Mouse (Mus musculus) kidney, postnatal 0 days (tissue): ENCODE results near the gene Gpc5. TPM values are rescaled to one million over a fixed set of nuclear protein-coding genes. Genes with fewer than 3 reads are reported as not detected.
A peak's percentile ranks its signal among the peaks of the same experiment; 100 is the strongest.

Source experiments
- ATAC-seq: fragments of 200-750 bp; cut with Nextera tagmentation; replicated peaks from 2 replicates; pipeline ENCODE4 v1.8.0; 2017; ENCODE audit warnings: low read depth, moderate number of reproducible peaks, moderate TSS enrichment, moderate library complexity; ENCODE audit not compliant: low FRiP score
- DNase-seq: peaks from one replicate; pipeline ENCODE4 v3.0.0-alpha.2; 2016; ENCODE audit warnings: low spot score
- H3K27ac ChIP-seq: fragments of 300-500 bp; sonication (generic); 2 replicates; pipeline ENCODE4 v1.5.1; 2014; ENCODE audit warnings: mild to moderate bottlenecking
- H3K27me3 ChIP-seq: fragments of 300-500 bp; sonication (generic); 2 replicates; pipeline ENCODE4 v1.6.1; 2014; ENCODE audit warnings: low read length, mixed read lengths; ENCODE audit not compliant: insufficient read depth
- H3K36me3 ChIP-seq: fragments of 300-500 bp; sonication (generic); 2 replicates; pipeline ENCODE4 v1.6.1; 2014; ENCODE audit warnings: low read length, mixed read lengths; ENCODE audit not compliant: insufficient read depth
- H3K4me1 ChIP-seq: fragments of 300-500 bp; sonication (generic); replicated peaks from 2 replicates; pipeline ENCODE4 v1.6.1; 2014; ENCODE audit warnings: antibody characterized with exemption, low read length, mixed read lengths; ENCODE audit not compliant: insufficient read depth
- H3K4me2 ChIP-seq: fragments of 300-500 bp; sonication (generic); 2 replicates; pipeline ENCODE4 v1.6.1; 2014; ENCODE audit warnings: mild to moderate bottlenecking, low read length, moderate library complexity, mixed read lengths
- H3K4me3 ChIP-seq: fragments of 300-500 bp; sonication (generic); replicated peaks from 2 replicates; pipeline ENCODE4 v1.5.1; 2014; ENCODE audit warnings: low read depth, low read length
- H3K9ac ChIP-seq: fragments of 300-500 bp; sonication (generic); 2 replicates; pipeline ENCODE4 v1.6.1; 2014; ENCODE audit warnings: low read depth, low read length
- H3K9me3 ChIP-seq: fragments of 300-500 bp; sonication (generic); replicated peaks from 2 replicates; pipeline ENCODE4 v1.6.1; 2016; ENCODE audit warnings: low read length, inconsistent platforms, mixed read lengths
- CTCF ChIP-seq: IDR thresholded peaks from 2 replicates; pipeline ENCODE4 v1.5.1; 2016; ENCODE audit warnings: antibody characterized with exemption, low read depth, mild to moderate bottlenecking, moderate library complexity
- WGBS: fragments of 180-500 bp; shearing (Covaris S2); extraction: QIAGEN DNeasy Blood & Tissue Kit; methylation state at CpG from one replicate; pipeline ENCODE4 v1.1.7; 2014; 5-methylcytosine and 5-hydroxymethylcytosine counted together
- polyA plus RNA-seq: library from polyadenylated mRNA; unstranded; fragments of >200 nt; fragmentation: Nextera tagmentation; extraction: Ambion mirVana; gene quantifications from 2 replicates; pipeline ENCODE4 v1.2.1, GENCODE M21; 2015

Gpc5 gene
- polyA plus RNA-seq, 1 experiment from 2014 or later: 18.5 TPM

DNA sequence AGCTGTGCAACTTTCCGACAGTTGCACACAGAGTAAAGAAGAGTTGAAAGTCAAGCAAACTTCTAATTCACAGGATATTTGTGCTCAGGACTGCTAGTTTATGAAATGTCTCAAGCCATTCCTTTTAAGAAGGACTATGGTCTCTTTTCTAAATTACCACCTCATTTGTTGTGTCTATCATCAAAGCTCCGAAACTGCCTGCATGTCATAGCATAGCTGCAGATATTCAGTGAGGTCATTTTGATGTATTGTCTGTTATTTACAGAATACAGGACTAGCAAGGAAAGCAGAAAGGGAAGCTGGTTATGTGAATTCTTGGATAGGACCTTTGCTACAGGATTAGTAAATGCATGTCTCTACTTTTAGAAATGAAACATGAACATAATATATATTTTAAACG lies 1246.4 kb downstream of the Gpc5 start:
- 77% methylated on average over 3 of the region's 3 CpGs for WGBS
- no peak overlapping the region for H3K27ac ChIP-seq
- no peak for ATAC-seq
- no peak overlapping the region for H3K4me3 ChIP-seq
- no peaks in the 10 kb centered on the region for H3K36me3 ChIP-seq
- no peak overlapping the region for H3K9ac ChIP-seq
- no peak for DNase-seq
- TF ChIP-seq CTCF: no peak
- no peak overlapping the region for H3K4me2 ChIP-seq
- H3K4me1 ChIP-seq: no peaks in the 10 kb centered on the region
- no peaks in the 10 kb centered on the region for H3K27me3 ChIP-seq
- H3K9me3 ChIP-seq: no peaks in the 10 kb centered on the region

DNA sequence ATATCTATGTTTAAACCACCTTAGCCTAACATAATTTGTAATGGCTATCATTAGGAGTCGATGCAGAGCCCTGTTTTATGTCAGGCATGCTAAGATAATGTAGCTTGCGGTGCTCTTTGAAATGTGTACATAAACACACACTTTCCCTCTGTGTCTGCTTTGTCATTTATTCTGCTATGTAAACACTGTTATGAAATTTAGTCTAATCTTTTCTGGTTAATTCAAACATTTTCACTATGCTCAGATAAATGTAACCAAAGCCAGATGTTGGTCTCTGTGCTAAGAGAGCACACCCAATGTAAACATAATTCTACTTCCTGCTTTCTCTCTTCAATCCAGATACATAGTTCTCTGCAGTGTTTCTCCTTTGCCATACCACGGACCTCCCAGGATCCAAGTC lies 1256.5 kb downstream of the Gpc5 start:
- Histone ChIP-seq H3K4me1 (no peaks in the 10 kb centered on the region), H3K36me3 (no peaks in the 10 kb centered on the region), H3K27ac (no peak overlapping the region), H3K27me3 (no peaks in the 10 kb centered on the region), H3K4me3 (no peak overlapping the region), H3K4me2 (no peak overlapping the region), H3K9ac (no peak overlapping the region), H3K9me3 (no peaks in the 10 kb centered on the region)
- no peak for ATAC-seq
- 62% methylated on average over 3 of the region's 3 CpGs for WGBS
- DNase-seq: peak; percentile 36
- TF ChIP-seq CTCF: no peak

DNA sequence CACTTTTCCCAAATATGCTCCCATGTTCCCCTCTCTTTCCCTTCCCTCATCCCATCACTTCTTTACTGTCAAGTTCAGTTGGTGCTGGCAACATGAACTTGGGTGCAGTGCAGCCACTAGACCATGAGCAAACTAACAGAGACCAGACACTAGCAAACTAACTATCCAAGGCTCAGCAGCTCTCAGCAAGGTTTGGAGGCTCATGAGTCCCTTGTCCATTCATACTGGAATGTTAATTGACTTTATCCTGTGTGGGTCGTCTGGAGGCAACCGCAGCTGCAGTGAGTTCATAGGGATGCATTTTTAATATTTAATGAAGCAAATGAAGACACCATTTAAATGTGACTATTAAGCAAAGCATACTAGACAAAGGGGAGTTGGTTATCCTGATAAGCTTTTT lies 1292.6 kb downstream of the Gpc5 start:
- ATAC-seq: no peak
- H3K4me2 ChIP-seq: no peak overlapping the region
- H3K4me1 ChIP-seq: no peaks in the 10 kb centered on the region
- H3K9ac ChIP-seq: no peak overlapping the region
- 71% methylated on average over 2 of the region's 2 CpGs for WGBS
- DNase-seq: no peak
- H3K27me3 ChIP-seq: no peaks in the 10 kb centered on the region
- H3K4me3 ChIP-seq: no peak overlapping the region
- no peak overlapping the region for H3K27ac ChIP-seq
- TF ChIP-seq CTCF: no peak
- H3K9me3 ChIP-seq: no peaks in the 10 kb centered on the region
- H3K36me3 ChIP-seq: no peaks in the 10 kb centered on the region

DNA sequence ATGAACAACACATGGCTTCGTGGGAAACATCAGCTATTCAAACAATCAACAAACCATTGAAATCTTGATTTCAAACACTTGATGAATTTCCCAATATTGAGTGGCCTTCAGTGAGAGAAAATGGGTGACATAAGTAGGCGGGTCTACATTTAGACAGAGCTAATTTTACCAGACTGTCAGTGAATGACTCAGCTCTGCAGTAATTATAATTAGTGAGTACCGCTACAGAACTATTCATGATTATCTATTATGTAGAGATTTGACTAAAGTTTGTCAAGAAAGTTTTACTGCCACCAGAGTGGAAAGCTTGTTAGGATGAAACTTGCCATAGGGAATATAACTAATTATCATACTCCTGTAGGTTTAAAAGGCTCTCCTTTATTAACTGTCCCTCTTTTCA lies 1323.5 kb downstream of the Gpc5 start:
- TF ChIP-seq CTCF: no peak
- ATAC-seq: no peak
- no peak for DNase-seq
- WGBS: 82% methylated on average over 3 of the region's 3 CpGs
- H3K4me1 ChIP-seq: no peaks in the 10 kb centered on the region
- H3K27me3 ChIP-seq: no peaks in the 10 kb centered on the region
- H3K4me3 ChIP-seq: no peak overlapping the region
- H3K27ac ChIP-seq: no peak overlapping the region
- H3K36me3 ChIP-seq: no peaks in the 10 kb centered on the region
- no peaks in the 10 kb centered on the region for H3K9me3 ChIP-seq
- H3K4me2 ChIP-seq: no peak overlapping the region
- no peak overlapping the region for H3K9ac ChIP-seq

DNA sequence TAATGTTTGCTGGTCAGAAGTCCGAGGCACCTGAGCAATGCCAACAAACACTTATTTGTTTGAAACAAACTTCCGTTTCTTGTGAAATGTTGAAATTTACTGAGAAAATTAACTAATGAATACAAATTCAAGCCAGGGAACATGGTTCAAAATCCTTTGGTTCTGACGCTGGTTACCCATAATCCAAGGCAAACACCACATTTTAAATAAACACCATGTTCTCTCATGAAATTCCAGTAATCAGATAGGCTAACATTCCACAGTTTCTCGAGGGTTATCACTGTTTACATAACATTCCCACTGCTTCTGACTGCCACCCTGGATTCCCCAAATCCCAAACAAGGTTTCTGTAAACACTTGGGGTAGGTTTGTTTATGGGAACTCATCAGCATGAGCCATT lies 1356.2 kb downstream of the Gpc5 start:
- DNase-seq (no peak), ATAC-seq (no peak)
- Histone ChIP-seq H3K9ac (no peak overlapping the region), H3K4me2 (no peak overlapping the region), H3K27ac (no peak overlapping the region), H3K36me3 (no peaks in the 10 kb centered on the region), H3K9me3 (no peaks in the 10 kb centered on the region), H3K4me3 (no peak overlapping the region), H3K4me1 (no peaks in the 10 kb centered on the region), H3K27me3 (no peaks in the 10 kb centered on the region)
- WGBS: 52% methylated on average over 4 of the region's 4 CpGs
- no peak for TF ChIP-seq CTCF

DNA sequence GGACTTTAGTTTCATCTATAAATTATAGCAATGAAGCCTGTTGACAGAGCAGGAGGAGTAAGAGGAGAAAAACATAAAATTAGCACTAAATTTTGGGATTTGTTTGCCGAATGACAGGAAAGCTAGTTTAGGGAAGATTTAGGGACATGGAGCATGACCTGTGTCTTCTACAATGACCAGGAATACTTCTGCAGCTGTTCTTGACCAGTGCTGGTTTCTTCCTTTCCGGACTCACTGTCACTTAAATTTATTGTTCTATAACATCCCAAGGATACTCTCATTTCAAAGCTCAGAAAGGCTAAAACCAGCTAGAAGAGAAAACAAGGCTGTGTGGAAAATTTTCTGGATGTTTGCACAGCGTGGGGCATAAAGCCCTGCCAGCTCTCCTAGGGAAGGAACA lies 1361.3 kb downstream of the Gpc5 start:
- no peaks in the 10 kb centered on the region for H3K36me3 ChIP-seq
- H3K9me3 ChIP-seq: no peaks in the 10 kb centered on the region
- H3K9ac ChIP-seq: no peak overlapping the region
- 15% methylated on average over 3 of the region's 3 CpGs for WGBS
- no peak overlapping the region for H3K4me2 ChIP-seq
- H3K27me3 ChIP-seq: no peaks in the 10 kb centered on the region
- peak; percentile 94 for DNase-seq
- H3K4me1 ChIP-seq: no peaks in the 10 kb centered on the region
- H3K27ac ChIP-seq: no peak overlapping the region
- no peak overlapping the region for H3K4me3 ChIP-seq
- TF ChIP-seq CTCF: no peak
- peak; percentile 83 for ATAC-seq

DNA sequence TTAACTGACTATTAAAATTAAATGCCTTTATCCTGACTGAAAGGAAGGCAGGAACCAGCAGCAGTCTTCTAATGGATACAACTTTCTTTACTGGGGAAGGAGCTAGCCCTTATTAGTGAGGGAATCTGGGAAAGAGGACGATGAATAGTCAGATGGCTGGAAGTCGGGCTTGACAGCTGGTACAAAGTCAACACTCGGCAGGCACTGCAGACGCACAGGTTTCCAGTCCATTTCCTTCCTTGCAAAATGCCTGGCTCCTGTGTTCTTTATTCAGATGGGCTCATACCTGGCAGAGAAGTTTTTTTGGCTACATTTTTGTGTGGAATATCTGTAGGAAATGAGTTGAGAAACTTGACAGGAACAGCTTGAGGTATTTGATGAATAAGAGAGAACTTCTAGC lies 1364.2 kb downstream of the Gpc5 start:
- DNase-seq (no peak), ATAC-seq (no peak)
- Histone ChIP-seq H3K27ac (no peak overlapping the region), H3K36me3 (no peaks in the 10 kb centered on the region), H3K27me3 (no peaks in the 10 kb centered on the region), H3K4me3 (no peak overlapping the region), H3K9me3 (no peaks in the 10 kb centered on the region), H3K4me1 (no peaks in the 10 kb centered on the region), H3K9ac (no peak overlapping the region), H3K4me2 (no peak overlapping the region)
- WGBS: 31% methylated on average over 4 of the region's 4 CpGs
- no peak for TF ChIP-seq CTCF
